Mouse (Mus musculus) adrenal gland, postnatal 10 days (tissue): ENCODE data around the gene Astl. TPM values are rescaled to one million over a fixed set of nuclear protein-coding genes. Genes with fewer than 3 reads are reported as not detected.
"Not testable (repeated sequence)": the region's sequence is repeated elsewhere in the genome, so short reads cannot be mapped to it uniquely, and the experiment has no call there.

Experiments
- DNase-seq: peaks from one replicate; pipeline ENCODE4 v3.0.0; 2021; ENCODE audit warnings: mixed read lengths
- long read RNA-seq, 2 experiments: library from polyadenylated mRNA; stranded (forward); transcript quantifications; one replicate each; pipeline ENCODE4 v2.0.0; 2021
- total RNA-seq, 2 experiments: library from RNA; stranded (reverse); gene quantifications; 2 replicates each; pipeline ENCODE4 v1.2.3; 2021

Gene Astl
- total RNA-seq = under 1 TPM in 1 of 2 experiments, not detected in 1; 0.21 TPM
- long read RNA-seq, experiment 1 = 0 reads
- long read RNA-seq, experiment 2 = 0 reads

- no peak for DNase-seq
These were observed at the start of gene Astl for GRCm38 (mm10) chr2:127338416-127338815. Gene Astl, plus strand, starts transcription at chr2:127338639.

GRCm38 (mm10) chr2:127292250-127292649 is 46.2 kb upstream of the Astl start:
- DNase-seq = no peak

GRCm38 (mm10) chr2:127297001-127297805 is 41.2 kb upstream of the Astl start:
- DNase-seq = no peak

DNA sequence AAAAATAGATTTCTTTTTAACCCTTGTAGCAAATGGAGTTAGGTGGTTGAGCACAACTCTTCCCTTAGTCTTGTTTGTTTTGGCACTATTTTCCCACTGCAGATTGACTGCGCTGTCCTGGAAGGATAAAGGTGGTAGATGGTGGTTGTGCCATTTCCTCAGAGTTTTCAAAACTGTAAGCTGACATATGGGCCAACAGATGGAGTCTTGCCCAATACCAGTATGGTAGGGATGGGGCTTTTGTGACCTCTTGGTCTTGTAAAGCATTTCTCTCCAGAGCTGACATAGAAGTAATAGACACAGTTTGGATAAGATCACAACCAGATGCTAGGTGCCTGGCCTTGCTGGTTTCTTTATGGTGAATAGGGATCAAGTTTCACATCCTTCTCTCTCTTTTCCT is 40.4 kb upstream of the Astl start:
- DNase-seq = no peak

- DNase-seq = no peak
These were observed 37.7 kb upstream of the Astl start for GRCm38 (mm10) chr2:127300701-127301100.

- DNase-seq = no peak
These were observed 36.6 kb upstream of the Astl start for GRCm38 (mm10) chr2:127301883-127302282.

- DNase-seq = not testable (repeated sequence)
These were observed 34.2 kb upstream of the Astl start for GRCm38 (mm10) chr2:127304192-127304591.

- DNase-seq = no peak
These were observed 33.7 kb upstream of the Astl start for GRCm38 (mm10) chr2:127304609-127305210.

DNA sequence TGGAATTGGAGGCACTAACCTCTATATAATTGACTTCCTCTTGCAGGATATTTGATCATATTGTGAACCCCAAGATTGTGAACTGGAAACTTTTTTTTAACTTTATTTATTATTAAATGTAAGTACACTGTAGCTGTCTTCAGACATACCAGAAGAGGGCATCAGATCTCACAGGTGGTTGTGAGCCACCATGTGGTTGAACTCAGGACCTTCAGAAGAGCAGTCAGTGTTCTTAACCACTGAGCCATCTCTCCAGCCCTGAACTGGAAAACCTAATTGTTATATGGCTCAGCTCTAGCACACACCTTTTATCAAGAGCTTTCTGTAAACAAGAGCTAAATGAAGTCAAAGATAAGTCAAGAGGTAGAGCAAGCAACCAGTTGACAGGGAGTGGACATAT is 32.3 kb upstream of the Astl start:
- no peak for DNase-seq

- no peak for DNase-seq
These were observed 31.3 kb upstream of the Astl start for GRCm38 (mm10) chr2:127307179-127307578.

DNA sequence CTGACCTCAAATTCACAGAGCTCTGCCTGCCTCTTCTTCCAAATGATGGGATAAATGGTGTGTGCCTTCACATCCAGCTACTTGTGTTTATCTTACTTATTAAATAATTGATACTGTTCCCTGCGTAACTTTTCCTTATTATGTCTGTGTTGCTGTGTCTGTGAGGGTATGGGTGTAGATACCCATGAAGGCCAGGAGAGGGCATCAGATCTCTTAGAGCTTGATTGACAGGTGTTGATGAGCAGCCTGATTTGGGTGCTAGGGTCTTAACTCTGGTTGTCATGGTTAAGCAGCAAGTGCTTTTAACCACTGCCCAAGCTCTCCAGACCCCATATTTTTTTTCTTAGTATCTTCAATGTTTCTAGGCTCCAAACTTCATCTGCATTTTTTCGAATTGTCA is 29.8 kb upstream of the Astl start:
- DNase-seq = no peak

DNA sequence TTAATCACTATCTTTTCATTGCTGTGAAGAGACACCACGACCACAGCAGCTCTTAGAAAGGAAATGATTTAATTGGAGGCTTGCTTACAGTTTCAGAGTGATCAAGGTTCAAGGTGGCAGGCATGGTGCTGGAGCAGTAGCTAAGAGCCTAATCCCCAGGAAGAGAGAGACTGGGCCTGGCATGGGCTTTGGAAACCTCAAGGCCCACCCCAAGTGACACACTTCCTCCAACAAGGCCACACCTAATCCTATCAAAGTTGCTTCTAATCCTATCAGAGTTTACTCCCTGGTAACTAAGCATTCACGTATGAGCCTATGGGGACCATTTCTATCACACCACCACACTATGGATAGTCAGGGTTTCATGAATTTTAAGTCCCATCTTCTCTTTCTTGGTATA is 28.2 kb upstream of the Astl start:
- no peak for DNase-seq

GRCm38 (mm10) chr2:127310685-127311084 is 27.8 kb upstream of the Astl start:
- no peak for DNase-seq

DNA sequence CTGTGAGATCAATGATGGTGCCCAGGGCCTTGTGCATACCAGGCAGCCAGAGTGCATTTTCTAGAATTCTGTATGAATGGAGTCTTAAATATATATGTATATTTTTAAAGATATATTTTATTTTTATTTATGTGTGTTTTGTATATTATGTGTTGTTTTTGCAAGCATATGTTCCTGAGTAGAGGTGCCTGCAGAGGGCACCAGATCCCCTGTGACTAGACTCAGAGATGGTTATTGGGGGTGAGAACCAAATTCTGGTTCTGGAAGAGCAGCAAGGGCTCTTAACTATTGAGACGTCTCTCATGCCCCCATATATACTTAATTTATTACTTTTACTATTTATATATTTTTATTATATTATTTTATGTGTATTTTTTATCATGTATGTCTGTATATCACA is 27.2 kb upstream of the Astl start:
- DNase-seq = no peak

GRCm38 (mm10) chr2:127312801-127313200 is 25.6 kb upstream of the Astl start:
- no peak for DNase-seq

DNA sequence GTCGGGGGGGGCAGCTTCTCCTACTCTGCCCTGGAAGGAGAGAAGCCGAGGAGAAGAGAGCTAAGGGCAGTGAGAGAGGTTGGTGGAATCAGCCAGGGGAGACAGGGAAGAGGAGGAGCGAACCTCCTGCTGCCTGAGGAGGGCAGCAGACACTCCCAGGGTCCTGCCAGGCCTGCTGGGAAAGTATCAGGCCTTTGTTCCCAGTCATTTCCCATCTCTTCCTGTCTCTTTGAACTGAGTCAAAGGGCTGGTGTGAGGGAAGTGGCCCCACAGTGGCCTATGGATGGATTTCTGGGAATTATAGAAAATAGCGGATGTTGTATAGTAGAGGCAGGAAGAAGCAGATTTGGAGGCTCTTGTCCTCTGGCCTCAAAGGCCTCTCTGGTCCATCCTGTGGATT is 24.6 kb upstream of the Astl start:
- no peak for DNase-seq

DNA sequence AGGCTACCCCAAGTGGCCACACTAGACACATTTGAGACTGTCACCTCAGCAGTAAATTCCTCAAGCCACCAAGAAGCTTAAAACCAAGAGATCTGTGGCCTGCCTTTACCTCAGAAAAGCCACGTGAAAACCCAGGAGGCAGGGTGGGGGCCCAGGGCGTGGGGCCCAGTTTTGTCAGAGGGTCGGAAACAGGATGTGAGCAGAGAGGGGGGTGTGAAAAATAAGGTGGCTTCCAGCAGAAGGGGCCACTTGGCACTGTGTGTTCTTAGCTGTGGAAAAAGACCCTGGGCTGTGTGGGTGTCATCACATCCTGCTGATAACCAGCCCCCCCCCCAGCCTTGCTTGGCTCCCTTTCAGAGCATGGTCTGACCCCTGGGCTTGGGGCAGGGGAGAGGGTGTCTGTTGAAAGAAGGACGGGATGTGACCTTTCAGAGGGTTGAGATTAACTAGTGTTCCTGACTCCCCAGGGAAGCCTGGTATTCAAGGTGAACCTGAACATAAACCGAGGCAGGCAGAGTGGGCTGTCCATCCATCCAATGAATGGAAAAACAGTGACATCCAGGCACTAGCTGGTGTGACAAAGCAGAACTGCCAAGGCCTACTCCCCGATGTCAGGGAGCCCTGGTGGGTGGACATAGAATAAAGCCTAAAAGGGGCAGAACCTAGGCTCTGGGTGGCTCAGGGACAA is 23.8 kb upstream of the Astl start:
- DNase-seq = no peak

GRCm38 (mm10) chr2:127315155-127315470 is 23.3 kb upstream of the Astl start:
- no peak for DNase-seq

GRCm38 (mm10) chr2:127316431-127316830 is 22.0 kb upstream of the Astl start:
- DNase-seq = no peak

- no peak for DNase-seq
These were observed 20.3 kb upstream of the Astl start for GRCm38 (mm10) chr2:127318136-127318535.

DNA sequence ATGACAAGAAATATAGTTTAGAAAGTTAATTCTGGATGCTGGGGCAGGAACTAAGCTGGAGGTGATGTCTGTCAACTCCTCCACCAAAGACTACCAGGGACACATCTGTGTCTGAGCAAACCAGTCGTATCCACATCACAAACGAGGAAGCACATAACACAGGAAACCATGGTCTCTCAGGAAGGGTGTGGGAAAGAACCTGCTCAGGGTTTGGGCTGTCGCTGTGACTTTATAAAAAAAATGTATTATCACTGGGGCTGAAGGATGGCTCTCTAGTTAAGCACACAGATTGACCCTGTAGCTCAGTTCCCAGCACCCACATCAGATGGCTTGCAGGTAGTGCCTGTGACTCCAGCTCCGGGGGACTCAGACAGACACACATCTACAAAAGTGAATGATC is 19.4 kb upstream of the Astl start:
- DNase-seq = no peak

GRCm38 (mm10) chr2:127322671-127323285 is 15.7 kb upstream of the Astl start:
- DNase-seq = no peak

DNA sequence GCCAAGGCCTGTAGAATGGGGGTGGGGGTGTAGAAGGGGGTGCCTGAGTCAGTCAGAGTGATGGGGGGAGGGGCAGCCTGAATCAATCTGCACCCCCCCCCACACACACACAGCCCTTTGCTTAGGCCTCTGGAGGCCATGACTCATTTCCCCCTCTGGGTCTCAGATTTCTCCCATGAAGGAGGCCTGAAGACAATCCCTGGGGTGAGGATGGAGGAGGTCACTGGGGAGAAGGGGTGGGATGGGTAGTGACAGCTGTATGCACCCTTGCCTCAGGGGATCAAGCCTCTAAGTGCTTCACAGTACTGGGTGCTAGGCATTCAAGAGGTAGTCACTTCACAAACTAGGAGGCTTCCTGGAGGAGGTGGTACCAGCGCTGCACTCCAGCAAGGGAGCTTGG is 14.8 kb upstream of the Astl start:
- no peak for DNase-seq
